Mouse (Mus musculus): ENCODE data around the gene Ppat. TPM values are rescaled to one million over a fixed set of nuclear protein-coding genes. Genes with fewer than 3 reads are reported as not detected.
"Not testable (repeated sequence)": the region's sequence is repeated elsewhere in the genome, so short reads cannot be mapped to it uniquely, and the experiment has no call there.

Gene Ppat
- 9.6 and 10.0 TPM in 2 replicates for polyA plus RNA-seq (2012; rRNA removed)

DNA sequence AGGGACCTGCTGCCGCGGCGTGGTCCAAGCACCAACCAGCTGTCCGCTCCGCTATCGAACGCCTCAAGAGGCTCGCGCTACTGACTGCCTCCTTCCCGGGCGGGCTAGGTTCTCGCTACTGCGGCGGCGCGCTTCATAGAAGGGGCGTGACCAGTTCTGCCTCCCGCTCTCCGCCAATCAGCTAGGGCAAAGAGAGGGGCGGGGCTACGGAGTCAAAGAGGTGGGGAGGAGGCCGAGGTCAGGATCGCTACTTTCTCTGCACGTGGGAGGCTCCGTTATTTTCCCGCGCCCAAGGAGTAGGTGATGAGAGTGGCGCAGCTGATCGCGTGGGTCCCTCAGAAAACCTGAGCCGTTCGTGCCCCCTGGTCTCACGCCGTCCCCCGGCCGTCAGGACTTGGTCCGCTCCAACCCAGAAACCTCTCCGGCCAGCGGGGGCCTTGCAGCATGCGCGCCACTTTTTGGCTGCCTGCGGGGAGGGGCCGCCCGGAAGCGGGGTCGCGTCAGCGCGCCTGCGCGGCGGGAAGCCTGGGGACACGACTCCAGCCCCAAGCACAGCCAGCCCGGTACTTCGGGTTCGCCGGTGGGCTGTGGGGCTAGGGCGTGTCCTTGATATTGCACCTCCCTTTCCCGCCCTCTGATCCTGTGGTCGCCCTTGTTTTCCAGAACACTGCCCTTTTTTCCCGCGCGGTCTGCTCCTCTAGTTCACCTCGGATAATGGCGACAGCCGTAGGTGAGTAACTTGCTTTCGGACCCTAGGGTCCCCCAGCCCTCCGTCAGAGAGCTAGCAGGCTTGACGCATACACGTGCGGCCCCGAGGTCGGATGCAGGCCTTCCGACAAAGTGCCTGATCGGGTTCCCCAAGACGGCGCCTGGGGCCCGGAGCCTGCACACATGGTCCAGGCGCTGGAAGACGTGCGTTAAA, at the start of gene Ppat, which contains the start of gene Paics:
Ppat (minus strand) TSS at position 473 of the 922 bp plus-strand sequence.
Paics (plus strand) TSS at position 202 of the 922 bp plus-strand sequence.
- DNase-seq (ENCODE audit: low spot score), result peak; percentile 96

DNA sequence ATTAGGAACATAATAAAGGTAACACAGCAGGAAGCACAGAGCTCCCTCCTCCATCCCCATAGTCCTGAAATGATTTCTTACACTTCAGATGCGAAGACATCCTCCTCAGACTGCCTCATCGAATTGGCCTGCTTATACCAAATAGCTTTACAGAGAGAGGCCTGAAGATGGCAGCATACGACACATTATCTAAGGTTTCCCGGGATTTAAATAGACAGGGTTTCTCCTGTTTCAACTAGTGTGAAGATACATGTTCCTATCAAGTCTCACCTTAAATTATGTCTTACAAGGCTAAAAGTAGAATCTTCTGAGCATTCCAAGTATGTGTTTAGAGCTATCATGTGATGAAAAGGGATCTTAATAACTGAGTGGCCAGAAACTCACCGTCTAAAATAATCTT, 47.0 kb upstream of the Ppat start:
- no peak for DNase-seq (ENCODE audit: low spot score)

DNA sequence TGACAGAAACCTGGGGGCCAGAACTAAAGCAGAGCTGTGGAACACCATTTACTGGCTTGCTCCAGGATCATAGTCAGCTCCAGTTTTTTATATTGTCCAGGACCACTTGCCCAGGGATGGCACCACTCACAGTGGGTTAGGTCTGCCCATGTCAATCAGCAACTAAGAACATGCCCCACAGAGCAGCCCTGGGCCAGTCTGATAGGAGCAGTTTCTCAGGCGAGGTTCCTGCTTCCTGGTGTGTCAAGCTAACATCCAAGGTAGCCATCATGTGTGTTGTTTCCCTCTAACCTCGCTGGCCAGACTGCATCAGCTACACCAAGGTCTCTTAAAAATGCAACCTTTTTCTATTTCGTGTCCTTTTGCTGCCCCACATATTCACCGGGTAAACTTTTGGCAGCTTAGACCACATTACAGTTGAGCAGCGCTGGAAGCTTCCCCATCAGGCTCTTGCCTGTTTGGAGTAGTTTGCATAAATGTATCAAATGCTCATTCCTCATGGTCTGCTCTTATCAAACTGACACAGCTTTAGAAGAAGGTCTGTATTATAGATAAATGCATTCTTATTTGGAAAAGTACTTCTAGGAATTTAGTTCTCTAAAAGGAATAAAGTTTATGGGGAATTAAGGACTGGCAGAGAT, 41.9 kb upstream of the Ppat start:
- no peak for DNase-seq (ENCODE audit: low spot score)

DNA sequence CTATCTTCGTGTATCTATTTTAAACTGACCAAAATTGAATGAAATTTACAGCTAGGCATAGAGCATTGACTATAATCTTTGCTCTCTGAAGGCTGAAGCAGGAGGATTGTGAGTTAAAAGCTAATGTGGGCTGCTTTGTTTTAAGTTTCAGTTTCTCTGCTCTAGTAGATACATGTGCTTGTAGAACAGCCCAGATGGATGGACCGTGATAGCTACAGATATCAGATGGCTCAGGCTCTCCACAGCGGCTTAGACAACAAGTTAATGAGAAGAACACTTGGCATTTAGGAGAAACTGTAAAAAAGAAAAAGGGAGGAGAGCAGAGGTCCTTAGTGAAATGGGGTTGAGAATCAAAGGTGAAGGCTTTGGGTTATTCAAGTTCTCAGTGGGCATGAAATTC, 39.4 kb upstream of the Ppat start:
- no peak for DNase-seq (ENCODE audit: low spot score)

DNA sequence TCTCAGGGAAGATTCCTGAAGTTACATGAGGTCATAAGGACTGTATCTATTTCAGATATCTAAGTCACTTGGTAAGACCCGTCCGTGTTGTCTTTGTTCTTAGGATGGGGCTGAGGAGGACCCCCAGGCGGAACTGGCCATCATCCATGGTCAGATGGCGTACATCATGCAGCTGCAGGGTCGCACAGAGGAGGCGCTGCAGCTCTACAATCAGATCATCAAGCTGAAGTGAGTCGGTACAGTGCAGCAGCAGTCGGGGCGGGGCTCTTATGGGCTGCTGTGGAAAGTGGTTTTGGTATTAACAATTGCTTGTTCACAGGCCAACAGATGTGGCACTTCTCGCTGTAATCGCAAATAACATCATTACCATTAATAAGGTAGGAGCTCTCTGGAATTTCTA, 32.6 kb upstream of the Ppat start:
- no peak for DNase-seq (ENCODE audit: low spot score)

DNA sequence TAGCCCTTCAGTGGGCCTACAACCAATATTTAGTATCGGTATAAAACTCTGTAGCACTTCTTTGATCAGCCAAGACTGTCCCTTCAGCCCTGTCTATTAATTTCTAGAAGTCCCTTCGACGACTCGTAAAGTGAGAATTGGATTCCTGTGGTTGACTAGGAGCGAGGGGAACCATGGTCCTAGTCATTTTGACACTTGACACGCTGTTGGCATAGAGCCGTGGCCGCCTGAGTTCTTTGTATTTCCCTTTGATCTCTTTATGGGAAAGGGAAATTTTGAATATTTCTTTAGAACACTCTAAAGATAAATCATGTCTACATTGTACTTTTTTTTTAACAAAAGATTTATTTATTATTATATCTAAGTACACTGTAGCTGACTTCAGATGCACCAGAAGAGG, 24.4 kb upstream of the Ppat start:
- DNase-seq (ENCODE audit: low spot score), result no peak

- peak; percentile 72 for DNase-seq (ENCODE audit: low spot score)
These were observed 23.3 kb upstream of the Ppat start, which contains the start of gene Srp72 for GRCm38 (mm10) chr5:76974554-76975285. Gene Srp72 (plus strand): TSS chr5:76974683.

DNA sequence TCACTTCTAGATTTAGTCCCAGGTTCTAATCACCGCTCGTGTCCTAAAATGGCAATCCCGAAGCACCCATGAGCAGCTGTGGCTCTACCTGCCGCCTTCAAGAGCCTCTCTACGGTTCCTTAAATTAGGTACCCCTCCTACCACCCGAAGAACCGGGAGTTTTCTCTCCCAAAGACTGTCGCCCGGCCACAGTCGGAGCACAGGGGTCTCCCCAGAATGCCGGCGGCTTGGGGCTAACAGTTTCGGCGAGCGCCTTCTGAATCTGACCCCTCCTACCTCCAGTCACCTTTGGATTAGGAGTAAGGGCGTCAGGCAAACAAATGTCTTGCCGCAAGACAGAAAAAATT, 22.8 kb upstream of the Ppat start:
- no peak for DNase-seq (ENCODE audit: low spot score)

DNA sequence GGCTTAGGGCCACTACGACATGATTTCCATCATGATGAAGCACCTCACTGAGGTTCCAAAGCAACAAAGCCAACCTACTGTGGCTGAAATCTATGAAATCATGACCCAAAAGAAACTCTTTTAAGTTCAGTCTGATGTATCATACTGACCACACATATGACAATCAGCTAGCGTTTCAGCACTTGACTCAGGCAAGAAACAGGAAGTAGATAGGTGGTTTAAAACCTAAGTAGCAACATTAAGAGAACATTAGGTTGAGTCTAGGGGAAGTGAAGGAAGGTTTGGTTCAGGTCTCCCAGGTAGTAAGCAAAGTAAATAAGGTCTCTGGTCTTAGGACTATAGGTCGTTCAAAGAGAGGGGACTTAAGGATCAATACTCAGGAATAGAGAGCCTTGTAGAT, 22.1 kb upstream of the Ppat start:
- no peak for DNase-seq (ENCODE audit: low spot score)

DNA sequence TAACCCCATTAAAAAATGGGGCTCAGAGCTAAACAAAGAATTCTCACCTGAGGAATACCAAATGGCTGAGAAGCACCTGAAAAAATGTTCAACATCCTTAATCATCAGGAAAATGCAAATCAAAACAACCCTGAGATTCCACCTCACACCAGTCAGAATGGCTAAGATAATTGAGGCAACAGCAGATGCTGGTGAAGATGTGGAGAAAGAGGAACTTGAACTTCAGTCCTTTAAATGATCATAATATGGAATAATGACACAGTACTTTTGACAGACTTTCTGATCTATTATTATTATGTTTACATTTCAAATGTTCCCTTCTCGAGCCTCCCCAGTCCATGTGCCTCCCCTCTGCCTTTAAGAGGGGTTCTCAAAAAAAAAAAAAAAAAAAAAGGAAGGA, 19.7 kb upstream of the Ppat start:
- not testable (repeated sequence) for DNase-seq (ENCODE audit: low spot score)

DNA sequence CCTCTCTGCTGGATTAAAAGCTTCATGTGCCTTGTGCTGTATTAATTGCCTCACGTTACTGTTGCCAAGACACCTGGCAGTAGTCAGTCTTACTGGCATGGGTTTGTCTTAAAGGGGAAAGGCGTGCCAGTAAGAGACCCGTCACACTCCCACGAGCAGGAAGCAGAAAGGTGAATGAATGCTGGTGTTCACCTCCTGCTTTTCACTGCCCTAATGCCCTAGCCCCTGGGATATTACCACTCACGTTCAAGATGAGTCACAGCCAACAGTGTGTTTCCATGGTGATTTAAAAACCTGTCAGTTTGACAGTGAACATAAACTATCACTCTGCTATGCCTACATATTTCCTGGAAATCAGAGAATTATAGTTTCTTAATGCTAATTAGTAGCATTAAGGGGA, 17.9 kb upstream of the Ppat start:
- no peak for DNase-seq (ENCODE audit: low spot score)

- DNase-seq (ENCODE audit: low spot score), result no peak
These were observed 13.3 kb upstream of the Ppat start for GRCm38 (mm10) chr5:76964651-76965050.

GRCm38 (mm10) chr5:76962545-76962944, 11.2 kb upstream of the Ppat start:
- DNase-seq (ENCODE audit: low spot score), result no peak

DNA sequence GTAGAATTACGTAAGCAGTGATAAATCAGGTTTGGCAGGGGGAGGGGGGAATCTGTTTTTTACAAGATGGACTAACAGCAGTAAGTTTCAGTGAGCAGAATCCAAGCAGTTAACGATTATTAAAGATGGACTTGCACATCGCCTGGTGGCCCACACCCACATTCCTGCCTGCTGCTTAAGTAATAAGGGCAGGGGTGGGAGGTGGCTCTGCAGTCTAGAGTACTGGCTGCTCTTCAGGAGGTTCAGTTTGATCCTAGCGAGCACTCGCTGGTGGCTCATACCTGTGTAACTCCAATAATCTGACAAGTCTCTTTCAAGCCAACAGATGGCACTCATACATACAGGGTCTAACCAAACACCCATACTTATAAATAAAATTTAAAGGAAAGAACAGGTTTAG, 8.2 kb upstream of the Ppat start:
- DNase-seq (ENCODE audit: low spot score), result no peak

- DNase-seq (ENCODE audit: low spot score), result no peak
These were observed 6.6 kb upstream of the Ppat start for GRCm38 (mm10) chr5:76957954-76958353.

GRCm38 (mm10) chr5:76955474-76955873, 4.1 kb upstream of the Ppat start:
- DNase-seq (ENCODE audit: low spot score), result no peak

- no peak for DNase-seq (ENCODE audit: low spot score)
These were observed 3.0 kb upstream of the Ppat start for GRCm38 (mm10) chr5:76954271-76954900.

- DNase-seq (ENCODE audit: low spot score), result no peak
These were observed 2.4 kb upstream of the Ppat start for GRCm38 (mm10) chr5:76953794-76954193.

GRCm38 (mm10) chr5:76952112-76953040, 998 bp upstream of the Ppat start:
- no peak for DNase-seq (ENCODE audit: low spot score)

GRCm38 (mm10) chr5:76950343-76951105, 854 bp downstream of the Ppat start:
- DNase-seq (ENCODE audit: low spot score), result no peak
